8 mouse cellular contexts compared by ENCODE assay signal in genomic region chr14:104813977-104814584, GRCm38 (mm10).
A peak's percentile ranks its signal among the peaks of the same experiment; 100 is the strongest.
DNase-seq lines count a peak whose midpoint lies in the region; ATAC-seq lines count a peak whose summit lies in the region.

No protein-coding gene starts in this region.

- peak; percentile 68 for DNase-seq in CD4-positive, CD25-positive, alpha-beta regulatory T cell, adult 2 months (ENCODE audit: low read depth, low spot score)
- DNase-seq in adrenal gland, adult 18-20 months (ENCODE audit: low spot score in 2 of 2) = peak; percentile 64 to 69
- peak; percentile 94 for DNase-seq in embryo, embryonic 10 days (ENCODE audit: low spot score)
- DNase-seq in heart, adult 9 months (ENCODE audit: low spot score in 2 of 2) = peak; percentile 2 to 18
- DNase-seq in layer of hippocampus, postnatal 36 days = peak; percentile 37 to 63
- peak; percentile 79 for DNase-seq in mesoderm, embryonic 11.5 days (ENCODE audit: low read depth, low spot score)
- peak; percentile 45 for DNase-seq in skeletal muscle tissue, adult 2 months (ENCODE audit: low read depth, low spot score)

- no peak for ATAC-seq in CD4-positive, CD25-positive, alpha-beta regulatory T cell, adult 4 months

Comparison
In these comparisons a context has a peak if more than half of its experiments do, and no peak if none do; other contexts are left out.
1. DNase-seq: peak in every context shown above with its lines; median percentile 94 in embryo, embryonic 10 days; 79 in mesoderm, embryonic 11.5 days; 68 in CD4-positive, CD25-positive, alpha-beta regulatory T cell, adult 2 months; 66 in adrenal gland, adult 18-20 months; 50 in layer of hippocampus, postnatal 36 days; 45 in skeletal muscle tissue, adult 2 months; 10 in heart, adult 9 months.